Mouse (Mus musculus): Measurements from ENCODE around the gene Flot1.

Flot1 gene

DNA sequence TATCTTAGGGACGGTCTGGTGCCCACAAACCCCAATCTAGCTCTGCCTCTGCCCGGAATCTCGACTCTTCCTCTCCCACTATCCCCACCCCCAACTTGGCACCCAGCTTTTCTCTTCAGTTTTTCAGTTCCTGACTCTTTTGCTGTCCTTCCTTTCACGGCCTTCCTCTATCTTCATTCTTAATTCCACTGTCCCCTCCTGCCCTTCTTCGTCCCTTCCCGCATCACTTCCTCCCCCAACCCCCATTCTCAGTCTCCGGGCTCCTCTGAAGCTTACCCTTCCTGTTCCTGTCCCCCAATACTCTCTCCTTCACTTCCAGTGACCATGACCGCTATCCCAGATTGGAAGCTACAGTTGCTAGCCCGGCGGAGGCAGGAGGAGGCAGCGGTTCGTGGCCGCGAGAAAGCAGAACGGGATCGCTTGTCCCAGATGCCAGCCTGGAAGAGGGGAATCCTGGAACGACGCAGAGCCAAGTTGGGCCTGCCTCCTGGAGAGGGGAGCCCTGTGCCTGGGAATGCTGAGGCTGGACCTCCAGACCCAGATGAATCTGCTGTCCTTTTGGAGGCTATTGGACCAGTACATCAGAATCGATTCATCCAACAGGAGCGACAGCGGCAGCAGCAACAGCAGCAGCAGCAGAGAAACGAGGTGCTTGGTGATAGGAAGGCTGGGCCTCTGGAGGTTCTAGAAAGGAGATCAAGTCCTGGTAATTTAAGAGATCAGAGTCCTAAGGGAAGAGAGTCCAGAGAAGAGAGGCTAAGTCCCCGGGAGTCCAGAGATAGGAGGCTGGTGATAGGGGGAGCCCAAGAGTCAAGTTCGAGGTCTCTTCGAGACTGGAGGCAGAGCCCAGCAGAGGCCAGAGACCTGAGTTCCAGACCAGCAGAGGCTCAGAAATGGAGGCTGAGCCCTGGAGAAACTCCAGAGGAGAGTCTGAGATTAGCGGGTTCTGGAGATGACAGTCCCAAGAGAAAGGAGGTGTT, 44.2 kb downstream of the Flot1 start:
- DNase-seq (ENCODE audit: low read depth, low spot score), result no peak

DNA sequence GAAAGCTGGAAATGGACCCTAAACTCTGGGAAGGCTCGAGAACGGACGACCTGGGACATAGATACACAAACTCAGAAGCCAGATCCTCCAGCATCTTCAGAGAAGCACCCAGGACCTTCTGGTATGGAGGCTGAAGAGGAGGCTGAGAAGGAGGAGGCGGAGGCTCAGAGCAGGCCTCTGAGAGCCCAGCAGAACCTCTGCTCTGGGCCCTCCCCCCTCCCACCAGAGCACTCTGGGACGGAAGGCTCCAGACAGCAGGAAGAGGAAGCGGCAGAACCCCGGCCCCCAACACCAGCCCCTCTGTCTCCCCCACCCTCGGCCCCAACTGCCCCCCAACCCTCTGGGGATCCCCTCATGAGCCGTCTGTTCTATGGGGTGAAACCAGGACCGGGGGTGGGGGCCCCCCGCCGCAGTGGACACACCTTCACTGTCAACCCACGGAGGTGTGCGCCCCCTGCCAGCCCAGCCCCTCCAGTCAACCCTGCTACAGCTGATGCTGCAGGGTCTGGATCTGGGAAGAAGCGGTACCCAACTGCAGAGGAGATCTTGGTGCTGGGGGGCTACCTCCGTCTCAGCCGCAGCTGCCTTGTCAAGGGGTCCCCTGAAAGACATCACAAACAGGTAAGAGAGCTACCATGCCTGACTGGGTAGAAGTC, 45.3 kb downstream of the Flot1 start:
- no peak for DNase-seq (ENCODE audit: low read depth, low spot score)

DNA sequence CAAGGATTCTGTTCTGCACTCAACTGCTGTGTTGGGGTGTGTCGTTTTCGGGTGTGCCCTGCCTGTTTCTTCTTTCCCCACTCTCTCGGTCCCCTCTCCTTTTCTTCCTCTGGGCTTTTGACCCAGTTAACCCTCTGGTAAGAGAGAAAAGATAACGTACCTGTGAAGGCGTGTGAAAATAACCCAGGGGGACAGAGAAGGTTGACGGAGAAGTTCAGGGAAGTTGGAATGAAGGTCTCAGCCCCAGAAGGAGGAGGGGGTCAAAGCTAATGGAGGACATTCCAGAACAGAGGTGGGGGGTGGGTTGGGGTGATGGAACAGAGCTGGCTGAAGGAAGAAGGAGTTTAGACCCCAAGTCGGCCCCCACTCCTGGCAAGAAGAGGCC, 45.9 kb downstream of the Flot1 start:
- DNase-seq (ENCODE audit: low read depth, low spot score), result no peak

DNA sequence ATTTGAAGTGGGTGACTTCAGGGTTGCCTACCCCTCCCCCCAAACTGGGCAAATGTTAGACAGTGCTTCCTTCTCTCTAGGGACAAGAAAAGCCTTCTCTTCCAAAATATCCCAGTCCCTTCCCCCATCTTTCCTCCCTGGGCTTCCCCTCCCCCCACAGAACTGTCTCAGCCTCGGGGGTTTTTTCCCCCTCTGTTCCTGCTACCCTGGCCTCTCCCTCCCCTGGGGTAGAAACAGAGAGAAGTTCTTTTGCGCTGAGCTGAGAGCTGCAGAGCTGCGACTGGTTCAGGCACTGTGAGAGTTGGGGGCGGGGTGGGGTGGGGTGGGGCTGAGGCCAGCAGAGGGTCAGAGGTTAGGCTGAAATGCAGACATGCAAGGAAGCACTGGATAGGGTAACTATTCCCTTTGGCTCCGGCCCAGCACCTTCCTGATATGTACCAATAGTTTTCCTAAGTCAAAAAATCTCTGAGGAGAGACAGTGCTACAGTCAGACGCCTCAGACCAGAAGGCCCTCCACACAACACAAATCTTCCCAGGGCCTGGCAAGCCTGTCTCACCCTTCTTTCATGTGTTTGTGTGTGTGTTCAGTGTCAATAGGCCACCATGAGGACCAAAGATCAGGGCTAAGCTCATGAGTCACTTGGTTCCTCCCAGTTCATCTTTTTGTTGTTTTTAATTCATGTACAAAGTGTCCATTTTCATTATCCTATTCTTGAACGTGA, 46.5 kb downstream of the Flot1 start:
- no peak for DNase-seq (ENCODE audit: low read depth, low spot score)

DNA sequence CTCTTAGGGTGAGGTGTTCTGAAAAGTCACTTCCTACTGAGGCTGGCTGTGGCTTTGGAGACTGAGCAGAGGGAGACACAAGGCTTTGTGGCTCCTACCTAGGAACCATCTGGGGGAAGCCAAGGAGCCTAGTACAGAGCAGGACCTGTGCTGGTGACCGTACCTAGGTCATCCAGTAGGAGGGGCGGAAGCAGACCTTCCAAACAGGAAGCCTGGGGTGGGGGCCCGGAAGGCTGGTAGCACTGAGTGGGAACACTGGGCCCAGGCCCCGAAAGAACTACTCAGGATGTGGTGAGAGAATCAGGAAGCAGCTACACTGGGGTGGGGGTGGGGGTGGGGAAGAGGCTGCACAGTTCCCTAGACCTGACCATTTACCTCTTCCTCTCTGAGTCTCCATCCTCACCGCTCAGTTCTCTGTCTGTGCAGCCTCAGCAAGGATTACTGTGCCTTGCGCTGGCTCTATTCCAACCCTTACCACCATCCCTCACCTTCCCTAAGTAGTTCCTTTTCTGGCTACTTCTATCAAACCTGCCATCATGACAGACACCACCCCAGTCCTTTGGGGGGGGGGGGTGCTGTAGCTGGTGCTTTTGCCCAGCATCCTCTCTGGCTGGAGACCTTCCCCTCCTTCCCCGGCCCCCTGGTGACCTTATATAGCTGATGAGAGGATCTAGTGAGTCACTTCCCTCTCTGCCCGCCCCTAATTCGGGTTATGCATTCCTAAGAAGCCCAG, 47.3 kb downstream of the Flot1 start:
- no peak for DNase-seq (ENCODE audit: low read depth, low spot score)

DNA sequence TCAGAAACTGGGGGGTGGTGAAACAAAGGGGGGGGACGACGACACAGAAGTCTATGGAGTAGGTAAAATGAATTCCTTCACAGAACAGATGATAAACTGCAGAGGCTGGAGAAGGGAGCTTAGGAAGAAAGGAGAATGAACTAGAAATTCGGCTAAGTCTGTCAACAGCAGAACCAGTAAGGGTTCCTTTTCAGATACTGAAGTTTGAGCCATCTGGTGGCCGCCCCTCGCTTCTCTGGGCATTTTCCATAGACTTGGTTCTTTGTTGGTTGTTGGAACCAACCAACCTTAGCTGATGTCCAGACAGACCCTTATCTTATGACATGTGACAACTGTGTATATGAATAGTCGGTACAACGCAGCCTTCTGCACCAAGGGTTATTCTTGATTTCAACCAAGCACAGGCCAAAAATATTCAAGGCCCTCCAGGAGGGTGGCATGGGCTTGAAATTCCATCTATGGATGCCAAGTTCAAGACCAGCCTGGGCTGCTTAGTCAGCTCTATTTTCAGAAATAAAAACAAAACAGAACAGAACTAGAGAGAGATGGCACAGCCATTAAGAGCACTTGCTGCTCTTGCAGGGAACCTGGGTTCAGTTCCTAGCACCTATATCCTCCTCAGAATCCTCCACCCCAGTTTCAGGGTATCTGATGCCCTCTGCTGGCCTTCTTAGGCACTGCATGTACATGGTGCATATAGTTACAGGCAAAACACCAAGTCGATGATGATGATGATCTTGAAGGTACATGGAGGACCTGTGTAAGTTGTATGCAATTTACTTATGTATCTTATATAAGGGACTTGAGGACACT, 48.1 kb downstream of the Flot1 start:
- DNase-seq (ENCODE audit: low read depth, low spot score), result no peak

DNA sequence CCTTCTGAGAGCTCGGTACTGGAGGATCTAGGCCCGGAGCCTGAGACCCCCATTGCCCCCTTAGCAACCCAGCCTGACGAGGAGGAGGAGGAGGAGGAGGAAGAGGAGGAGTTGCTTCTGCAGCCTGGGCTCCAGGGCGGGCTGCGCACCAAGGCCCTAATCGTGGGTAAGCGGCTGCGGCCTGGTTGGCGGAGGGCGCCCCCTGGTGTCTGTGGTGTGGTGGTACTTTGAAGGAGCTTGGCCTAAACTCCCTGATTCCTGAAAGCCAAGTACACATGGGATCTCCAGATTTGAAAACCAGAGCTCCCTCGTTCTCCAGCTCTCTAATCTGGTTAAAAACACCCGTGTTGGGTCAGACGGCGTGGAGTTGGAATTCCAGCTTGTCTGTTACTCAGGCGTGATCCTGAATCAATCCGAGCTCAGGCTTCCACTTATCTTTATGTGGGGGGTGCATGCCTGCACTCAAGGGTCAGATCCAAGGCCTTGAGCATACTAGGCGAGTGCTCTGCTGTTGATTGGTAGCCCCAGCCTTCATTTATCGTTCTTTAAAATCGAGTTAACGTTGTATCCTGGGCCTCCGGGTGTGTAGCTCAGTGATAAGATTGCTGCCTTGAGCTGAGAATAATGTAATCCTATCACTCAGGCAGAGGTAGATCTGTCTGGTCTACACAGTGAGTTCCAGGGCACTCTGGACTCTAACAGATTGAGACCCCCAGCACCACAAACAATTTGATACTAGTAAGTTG, 50.9 kb downstream of the Flot1 start:
- DNase-seq (ENCODE audit: low read depth, low spot score), result peak; percentile 78

DNA sequence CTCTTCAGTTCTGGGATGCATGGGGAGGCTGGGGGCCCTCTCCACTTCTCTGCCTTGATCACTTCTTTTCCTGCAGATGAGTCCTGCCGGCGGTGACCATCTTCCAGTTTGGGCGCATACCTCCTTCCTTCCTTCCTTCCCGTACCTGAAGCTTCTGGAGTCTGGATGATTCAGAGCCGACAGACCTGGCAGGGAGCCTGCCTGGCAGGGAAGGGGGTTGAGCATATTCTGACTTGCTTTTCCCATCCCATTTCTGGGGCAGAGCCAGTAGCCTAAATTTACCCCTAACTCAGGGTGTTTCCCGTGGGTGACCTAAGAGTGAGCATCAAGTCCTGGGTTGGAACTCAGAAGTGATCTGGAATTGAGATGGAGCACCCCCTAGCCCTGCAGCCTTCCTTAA, 51.7 kb downstream of the Flot1 start:
- no peak for DNase-seq (ENCODE audit: low read depth, low spot score)

DNA sequence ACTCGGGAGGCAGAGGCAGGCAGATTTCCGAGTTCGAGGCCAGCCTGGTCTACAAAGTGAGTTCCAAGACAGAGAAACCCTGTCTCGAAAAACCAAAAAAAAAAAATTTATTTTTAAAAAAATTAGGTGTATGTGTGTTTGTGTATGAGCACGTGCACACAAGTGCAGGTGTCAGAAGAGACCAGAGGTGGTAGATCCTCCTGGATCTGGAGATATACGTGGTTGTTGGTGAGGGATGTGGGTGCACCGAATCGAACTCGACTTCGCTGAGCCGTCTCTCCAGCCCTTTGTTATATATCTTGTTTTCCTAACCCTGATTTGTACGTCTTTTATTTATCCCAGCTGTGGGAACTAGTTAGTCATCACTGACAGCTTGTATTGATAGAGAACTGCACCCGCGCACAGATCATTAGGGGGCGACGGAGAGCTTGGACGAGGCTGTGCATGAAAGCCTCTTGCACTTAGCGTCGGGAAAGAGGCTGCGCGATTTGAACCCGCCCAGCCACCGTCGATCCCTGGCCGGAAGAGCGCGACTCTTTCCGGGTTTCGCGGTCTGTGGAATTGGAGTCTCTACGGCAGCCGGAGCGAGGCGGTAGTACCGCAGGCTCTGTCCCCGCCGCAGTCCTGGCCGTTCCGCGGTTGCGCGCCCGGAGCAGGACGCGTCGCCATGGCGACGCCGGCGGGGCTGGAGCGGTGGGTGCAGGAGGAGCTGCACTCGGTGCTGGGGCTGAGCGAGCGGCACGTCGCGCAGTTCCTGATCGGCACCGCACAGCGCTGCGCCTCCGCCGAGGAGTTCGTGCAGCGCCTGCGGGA, 56.4 kb downstream of the Flot1 start, which contains the start of gene Dhx16:
Gene Dhx16 (plus strand): TSS at position 575 of the 813 bp plus-strand sequence.
- DNase-seq (ENCODE audit: low read depth, low spot score), result peak; percentile 82

Data from c-Kit-negative CD71-positive TER-119-positive erythroid progenitor cells, embryonic 14.5 days (primary cell).